Mouse (Mus musculus): ENCODE measurements around the gene Wbp4. TPM values are rescaled to one million over a fixed set of nuclear protein-coding genes. Genes with fewer than 3 reads are reported as not detected.

The Wbp4 gene
- polyA plus RNA-seq, 1 experiment from 2014 or later: 46.1 TPM

- no peaks in the 10 kb centered on the region for H3K36me3 ChIP-seq
- no peak for DNase-seq (ENCODE audit: low spot score)
- no peaks in the 10 kb centered on the region for H3K9me3 ChIP-seq (replicated peaks)
- 88% methylated on average over 4 of the region's 4 CpGs for WGBS
- H3K27me3 ChIP-seq (ENCODE audit: low read depth, poor library complexity, severe bottlenecking): no peaks in the 10 kb centered on the region
- H3K4me3 ChIP-seq: no peak overlapping the region
- H3K27ac ChIP-seq (replicated peaks): no peak overlapping the region
- H3K4me1 ChIP-seq: no peaks in the 10 kb centered on the region
Measured at GRCm38 (mm10) chr14:79500756-79501155, 19.4 kb upstream of the Wbp4 start.

GRCm38 (mm10) chr14:79499326-79499725 lies 18.0 kb upstream of the Wbp4 start:
- Histone ChIP-seq H3K27ac (replicated peaks) (no peak overlapping the region), H3K9me3 (replicated peaks) (no peaks in the 10 kb centered on the region)

GRCm38 (mm10) chr14:79494349-79494748 lies 13.0 kb upstream of the Wbp4 start:
- DNase-seq (ENCODE audit: low spot score): no peak

More at GRCm38 (mm10) chr14:79499326-79499725, 18.0 kb upstream of the Wbp4 start:
- Histone ChIP-seq H3K4me3 (no peak overlapping the region), H3K4me1 (no peaks in the 10 kb centered on the region), H3K27me3 (ENCODE audit: low read depth, poor library complexity, severe bottlenecking) (no peaks in the 10 kb centered on the region), H3K36me3 (no peaks in the 10 kb centered on the region)
- DNase-seq (ENCODE audit: low spot score): no peak
- 88% methylated on average over 9 of the region's 9 CpGs for WGBS

GRCm38 (mm10) chr14:79490246-79490645 lies 8.9 kb upstream of the Wbp4 start:
- no peak for DNase-seq (ENCODE audit: low spot score)
- Histone ChIP-seq H3K36me3 (peaks cover 4% of the 10 kb centered on the region; the same call in 1 of the 2 replicates), H3K4me3 (no peak overlapping the region), H3K27me3 (ENCODE audit: low read depth, poor library complexity, severe bottlenecking) (peaks cover 18% of the 10 kb centered on the region), H3K4me1 (peaks cover 14% of the 10 kb centered on the region), H3K27ac (replicated peaks) (no peak overlapping the region), H3K9me3 (replicated peaks) (no peaks in the 10 kb centered on the region)
- WGBS: 76% methylated on average over 3 of the region's 3 CpGs

More at GRCm38 (mm10) chr14:79494349-79494748, 13.0 kb upstream of the Wbp4 start:
- 89% methylated on average over 6 of the region's 6 CpGs for WGBS
- Histone ChIP-seq H3K4me3 (no peak overlapping the region), H3K9me3 (replicated peaks) (no peaks in the 10 kb centered on the region), H3K4me1 (no peaks in the 10 kb centered on the region), H3K27me3 (ENCODE audit: low read depth, poor library complexity, severe bottlenecking) (no peaks in the 10 kb centered on the region), H3K36me3 (peaks cover 4% of the 10 kb centered on the region; the same call in 1 of the 2 replicates), H3K27ac (replicated peaks) (no peak overlapping the region)

- peaks cover 4% of the 10 kb centered on the region; the same call in 1 of the 2 replicates for H3K36me3 ChIP-seq
- peaks cover 18% of the 10 kb centered on the region for H3K27me3 ChIP-seq (ENCODE audit: low read depth, poor library complexity, severe bottlenecking)
- WGBS: 92% methylated on average over 12 of the region's 12 CpGs
- peaks cover 14% of the 10 kb centered on the region for H3K4me1 ChIP-seq
- DNase-seq (ENCODE audit: low spot score): no peak
- H3K4me3 ChIP-seq: no peak overlapping the region
- no peaks in the 10 kb centered on the region for H3K9me3 ChIP-seq (replicated peaks)
- no peak overlapping the region for H3K27ac ChIP-seq (replicated peaks)
Measured at GRCm38 (mm10) chr14:79489150-79489549, 7.8 kb upstream of the Wbp4 start.

GRCm38 (mm10) chr14:79488531-79488930 lies 7.2 kb upstream of the Wbp4 start:
- H3K4me1 ChIP-seq: peaks cover 18% of the 10 kb centered on the region
- no peaks in the 10 kb centered on the region for H3K9me3 ChIP-seq (replicated peaks)
- peaks cover 18% of the 10 kb centered on the region for H3K27me3 ChIP-seq (ENCODE audit: low read depth, poor library complexity, severe bottlenecking)
- no peak for DNase-seq (ENCODE audit: low spot score)
- H3K36me3 ChIP-seq: peaks cover 4% of the 10 kb centered on the region; the same call in 1 of the 2 replicates
- H3K4me3 ChIP-seq: no peak overlapping the region
- no peak overlapping the region for H3K27ac ChIP-seq (replicated peaks)
- 93% methylated on average over 9 of the region's 9 CpGs for WGBS

GRCm38 (mm10) chr14:79486993-79487731 lies 5.8 kb upstream of the Wbp4 start:
- H3K27ac ChIP-seq (replicated peaks): no peak overlapping the region; the same call in 1 of the 2 replicates
- H3K36me3 ChIP-seq: peaks cover 3% of the 10 kb centered on the region; the same call in 1 of the 2 replicates
- peaks cover 30% of the 10 kb centered on the region for H3K4me1 ChIP-seq
- peak overlapping the region; percentile 51 for H3K4me3 ChIP-seq
- no peaks in the 10 kb centered on the region for H3K9me3 ChIP-seq (replicated peaks)
- DNase-seq (ENCODE audit: low spot score): peak; percentile 42
- 5% methylated on average over 19 of the region's 19 CpGs for WGBS
- H3K27me3 ChIP-seq (ENCODE audit: low read depth, poor library complexity, severe bottlenecking): peaks cover 18% of the 10 kb centered on the region

GRCm38 (mm10) chr14:79486617-79486992 lies 5.3 kb upstream of the Wbp4 start:
- Histone ChIP-seq H3K4me3 (peak overlapping the region; percentile 51), H3K4me1 (peaks cover 30% of the 10 kb centered on the region), H3K9me3 (replicated peaks) (no peaks in the 10 kb centered on the region), H3K27me3 (ENCODE audit: low read depth, poor library complexity, severe bottlenecking) (peaks cover 18% of the 10 kb centered on the region), H3K36me3 (no peaks in the 10 kb centered on the region), H3K27ac (replicated peaks) (no peak overlapping the region; the same call in 1 of the 2 replicates)
- 24% methylated on average over 8 of the region's 8 CpGs for WGBS
- peak; percentile 17 for DNase-seq (ENCODE audit: low spot score)

GRCm38 (mm10) chr14:79483611-79484120 lies 2.3 kb upstream of the Wbp4 start:
- Histone ChIP-seq H3K9me3 (replicated peaks) (no peaks in the 10 kb centered on the region), H3K27ac (replicated peaks) (no peak overlapping the region), H3K4me1 (peaks cover 44% of the 10 kb centered on the region), H3K4me3 (0 out of 2 replicates have a peak overlapping the region, but pooled peaks have one; percentile 65), H3K27me3 (ENCODE audit: low read depth, poor library complexity, severe bottlenecking) (peaks cover 18% of the 10 kb centered on the region), H3K36me3 (peaks cover 4% of the 10 kb centered on the region; the same call in 1 of the 2 replicates)
- no peak for DNase-seq (ENCODE audit: low spot score)
- 77% methylated on average over 8 of the region's 8 CpGs for WGBS

- peak overlapping the region; percentile 98 for H3K27ac ChIP-seq (replicated peaks)
- H3K9me3 ChIP-seq (replicated peaks): no peaks in the 10 kb centered on the region
- H3K27me3 ChIP-seq (ENCODE audit: low read depth, poor library complexity, severe bottlenecking): peaks cover 18% of the 10 kb centered on the region
- 32% methylated on average over 15 of the region's 15 CpGs for WGBS
- peaks cover 44% of the 10 kb centered on the region for H3K4me1 ChIP-seq
- peaks cover 12% of the 10 kb centered on the region for H3K36me3 ChIP-seq
- H3K4me3 ChIP-seq: peak overlapping the region; percentile 65
- peak; percentile 17 for DNase-seq (ENCODE audit: low spot score)
Measured at GRCm38 (mm10) chr14:79482747-79483355, 1.5 kb upstream of the Wbp4 start.

- peak overlapping the region; percentile 65 for H3K4me3 ChIP-seq
- peaks cover 18% of the 10 kb centered on the region for H3K27me3 ChIP-seq (ENCODE audit: low read depth, poor library complexity, severe bottlenecking)
- no peak for DNase-seq (ENCODE audit: low spot score)
- H3K4me1 ChIP-seq: peaks cover 39% of the 10 kb centered on the region
- peaks cover 17% of the 10 kb centered on the region for H3K36me3 ChIP-seq
- H3K9me3 ChIP-seq (replicated peaks): no peaks in the 10 kb centered on the region
- WGBS: under 1% methylated on average over 11 of the region's 11 CpGs
- peak overlapping the region; percentile 98 for H3K27ac ChIP-seq (replicated peaks)
Measured at GRCm38 (mm10) chr14:79482251-79482661, 936 bp upstream of the Wbp4 start.

GRCm38 (mm10) chr14:79480624-79481338 lies 539 bp downstream of the Wbp4 start, which contains the start of gene Elf1:
Elf1 (plus strand) TSS chr14:79481194.
- Histone ChIP-seq H3K27me3 (ENCODE audit: low read depth, poor library complexity, severe bottlenecking) (peaks cover 6% of the 10 kb centered on the region; the same call in 1 of the 2 replicates), H3K4me1 (peaks cover 30% of the 10 kb centered on the region), H3K9me3 (replicated peaks) (no peaks in the 10 kb centered on the region), H3K27ac (replicated peaks) (peak within 1 kb of the TSS; percentile 98), H3K4me3 (peak within 1 kb of the TSS; percentile 65), H3K36me3 (peaks cover 31% of the 10 kb centered on the region)
- under 1% methylated on average over 86 of the region's 96 CpGs for WGBS
- DNase-seq (ENCODE audit: low spot score): peak; percentile 92

Measured in midbrain, embryonic 10.5 days (tissue).